Mouse (Mus musculus): ENCODE measurements around the gene R3hdm2. TPM values are rescaled to one million over a fixed set of nuclear protein-coding genes. Genes with fewer than 3 reads are reported as not detected.

The R3hdm2 gene
- polyA plus RNA-seq, 1 experiment from 2014 or later, result 18.3 TPM

DNA sequence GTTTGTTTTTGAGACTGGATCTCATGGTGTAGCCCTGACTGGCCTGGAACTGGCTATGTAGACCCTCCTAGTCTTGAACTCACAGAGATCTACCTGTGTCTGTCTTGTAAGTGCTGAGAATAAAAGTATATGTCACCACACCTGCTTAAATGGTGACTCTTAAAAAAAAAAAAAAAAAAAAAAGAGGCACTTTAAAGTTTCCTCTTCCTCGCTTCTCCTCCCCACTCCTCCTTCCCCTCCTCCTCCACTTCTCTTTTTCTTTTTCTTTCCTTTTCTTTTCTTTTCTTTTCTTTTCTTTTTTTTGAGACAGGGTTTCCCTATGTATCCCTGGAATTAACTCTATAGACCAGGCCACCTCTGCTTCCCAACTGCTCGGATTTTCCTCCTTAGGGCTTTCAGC is 9.1 kb upstream of the R3hdm2 start:
- no peak for ATAC-seq
- Histone ChIP-seq H3K9ac (ENCODE audit: low read depth, low read length) (no peak overlapping the region), H3K27ac (ENCODE audit: low read length) (no peak overlapping the region), H3K4me1 (ENCODE audit: control insufficient read depth, insufficient read depth, low read length) (no peaks in the 10 kb centered on the region), H3K36me3 (ENCODE audit: control insufficient read depth, insufficient read depth, low read length) (no peaks in the 10 kb centered on the region), H3K9me3 (ENCODE audit: control insufficient read depth, low read length) (no peaks in the 10 kb centered on the region), H3K27me3 (replicated peaks; ENCODE audit: control insufficient read depth, insufficient read depth, low read length) (no peaks in the 10 kb centered on the region), H3K4me2 (ENCODE audit: low read depth, low read length) (no peak overlapping the region), H3K4me3 (ENCODE audit: low read length) (no peak overlapping the region)
- WGBS, result 61% methylated on average over 2 of the region's 2 CpGs

GRCm38 (mm10) chr10:127377700-127378099 is 2.4 kb upstream of the R3hdm2 start:
- no peak for ATAC-seq
- no peaks in the 10 kb centered on the region for H3K9me3 ChIP-seq (ENCODE audit: control insufficient read depth, low read length)
- no peak overlapping the region for H3K9ac ChIP-seq (ENCODE audit: low read depth, low read length)

GRCm38 (mm10) chr10:127379654-127380053 is 473 bp upstream of the R3hdm2 start:
- peak overlapping the region; percentile 75 for H3K4me3 ChIP-seq (ENCODE audit: low read length)
- H3K4me1 ChIP-seq (ENCODE audit: control insufficient read depth, insufficient read depth, low read length), result peaks cover 10% of the 10 kb centered on the region
- H3K36me3 ChIP-seq (ENCODE audit: control insufficient read depth, insufficient read depth, low read length), result no peaks in the 10 kb centered on the region
- H3K9ac ChIP-seq (ENCODE audit: low read depth, low read length), result peak overlapping the region; percentile 88
- peak overlapping the region; percentile 94 for H3K27ac ChIP-seq (ENCODE audit: low read length)
- H3K9me3 ChIP-seq (ENCODE audit: control insufficient read depth, low read length), result no peaks in the 10 kb centered on the region
- no peak for ATAC-seq
- H3K27me3 ChIP-seq (replicated peaks; ENCODE audit: control insufficient read depth, insufficient read depth, low read length), result no peaks in the 10 kb centered on the region
- H3K4me2 ChIP-seq (ENCODE audit: low read depth, low read length), result peak overlapping the region; percentile 83
- 89% methylated on average over 8 of the region's 8 CpGs for WGBS

More at GRCm38 (mm10) chr10:127377700-127378099, 2.4 kb upstream of the R3hdm2 start:
- WGBS, result 55% methylated on average over 3 of the region's 3 CpGs
- Histone ChIP-seq H3K27ac (ENCODE audit: low read length) (no peak overlapping the region), H3K4me1 (ENCODE audit: control insufficient read depth, insufficient read depth, low read length) (peaks cover 8% of the 10 kb centered on the region), H3K36me3 (ENCODE audit: control insufficient read depth, insufficient read depth, low read length) (no peaks in the 10 kb centered on the region), H3K27me3 (replicated peaks; ENCODE audit: control insufficient read depth, insufficient read depth, low read length) (no peaks in the 10 kb centered on the region), H3K4me2 (ENCODE audit: low read depth, low read length) (no peak overlapping the region), H3K4me3 (ENCODE audit: low read length) (no peak overlapping the region)

DNA sequence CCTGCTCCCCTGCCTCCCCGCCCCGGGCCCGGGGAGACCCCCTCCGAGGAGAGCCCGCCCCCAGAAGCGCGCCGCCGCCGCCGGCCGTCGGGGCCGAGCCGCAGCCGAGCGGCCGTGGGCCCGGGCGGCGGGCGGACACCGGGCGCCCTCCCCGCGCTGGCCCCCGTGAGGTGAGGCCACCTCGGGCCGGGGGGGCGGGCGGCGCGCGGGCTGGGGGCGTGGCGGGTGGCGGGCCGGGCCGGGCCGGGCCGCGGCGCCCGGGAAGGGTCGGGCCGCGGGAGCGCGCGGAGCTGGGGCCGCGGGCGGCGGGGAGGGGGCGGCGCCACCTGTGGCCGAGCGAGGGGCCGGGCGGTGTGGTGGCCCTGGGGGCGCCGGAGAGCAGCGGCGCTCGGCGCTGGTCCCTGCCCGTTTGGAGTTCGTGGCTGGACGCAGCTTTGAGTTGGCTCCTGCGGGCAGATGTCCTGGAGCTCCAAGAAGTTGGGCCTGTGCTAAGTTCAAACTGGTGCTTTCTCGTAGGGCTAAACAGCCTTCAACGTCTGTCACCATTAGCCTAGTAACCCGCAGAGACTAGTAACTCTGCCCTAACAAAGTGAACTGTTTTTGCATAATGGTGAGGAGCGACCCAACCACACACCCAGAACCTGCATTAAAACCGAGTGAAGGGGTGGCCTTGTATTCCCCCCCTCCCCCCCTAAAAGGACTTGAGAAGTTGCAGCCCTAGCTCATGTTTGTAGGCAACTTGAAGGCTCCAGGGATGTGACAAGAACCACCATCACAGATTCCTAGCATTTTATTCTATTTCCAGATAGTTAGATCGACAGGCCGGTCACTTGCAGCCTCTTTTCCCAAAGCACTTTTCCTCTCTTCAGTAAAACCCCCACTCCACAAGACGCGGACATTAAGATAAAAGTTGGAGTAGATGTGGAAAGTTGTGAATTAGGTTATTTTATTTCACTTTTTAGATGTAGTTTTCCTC is 928 bp downstream of the R3hdm2 start:
- peak; percentile 83 for ATAC-seq

DNA sequence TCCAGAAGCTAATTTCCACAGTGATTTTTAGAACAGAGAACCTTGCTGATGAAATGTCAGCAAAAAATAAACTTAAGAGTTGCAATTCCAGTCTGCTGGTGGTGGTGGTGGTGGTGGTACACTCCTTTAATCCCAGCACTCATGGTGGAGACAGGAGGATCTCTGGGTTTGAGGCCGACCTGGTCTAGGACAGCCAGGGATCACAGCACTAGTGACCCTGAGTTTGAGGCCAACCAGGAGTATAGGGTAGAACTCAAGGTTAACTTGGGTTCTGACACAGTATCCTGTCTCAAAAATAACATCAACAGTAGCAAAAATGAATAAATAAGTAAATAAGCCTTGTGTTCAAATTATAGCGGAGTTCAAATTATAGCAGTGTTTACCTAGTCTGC is 1.6 kb downstream of the R3hdm2 start:
- Histone ChIP-seq H3K4me1 (ENCODE audit: control insufficient read depth, insufficient read depth, low read length) (peaks cover 16% of the 10 kb centered on the region), H3K36me3 (ENCODE audit: control insufficient read depth, insufficient read depth, low read length) (no peaks in the 10 kb centered on the region), H3K9ac (ENCODE audit: low read depth, low read length) (peak overlapping the region; percentile 88; the same call in 1 of the 2 replicates), H3K27ac (ENCODE audit: low read length) (peak overlapping the region; percentile 94; the same call in 1 of the 2 replicates), H3K4me3 (ENCODE audit: low read length) (peak overlapping the region; percentile 75), H3K9me3 (ENCODE audit: control insufficient read depth, low read length) (no peaks in the 10 kb centered on the region), H3K27me3 (replicated peaks; ENCODE audit: control insufficient read depth, insufficient read depth, low read length) (no peaks in the 10 kb centered on the region), H3K4me2 (ENCODE audit: low read depth, low read length) (peak overlapping the region; percentile 73)
- 51% methylated on average over 2 of the region's 2 CpGs for WGBS
- no peak for ATAC-seq

More for the DNA sequence above, 928 bp downstream of the R3hdm2 start:
- no peaks in the 10 kb centered on the region for H3K36me3 ChIP-seq (ENCODE audit: control insufficient read depth, insufficient read depth, low read length)
- H3K4me1 ChIP-seq (ENCODE audit: control insufficient read depth, insufficient read depth, low read length), result peaks cover 16% of the 10 kb centered on the region
- 2% methylated on average over 40 of the region's 79 CpGs for WGBS
- peak overlapping the region; percentile 75 for H3K4me3 ChIP-seq (ENCODE audit: low read length)
- peak overlapping the region; percentile 73 for H3K4me2 ChIP-seq (ENCODE audit: low read depth, low read length)
- peak overlapping the region; percentile 94 for H3K27ac ChIP-seq (ENCODE audit: low read length)
- H3K27me3 ChIP-seq (replicated peaks; ENCODE audit: control insufficient read depth, insufficient read depth, low read length), result no peaks in the 10 kb centered on the region
- peak overlapping the region; percentile 88 for H3K9ac ChIP-seq (ENCODE audit: low read depth, low read length)
- H3K9me3 ChIP-seq (ENCODE audit: control insufficient read depth, low read length), result no peaks in the 10 kb centered on the region

DNA sequence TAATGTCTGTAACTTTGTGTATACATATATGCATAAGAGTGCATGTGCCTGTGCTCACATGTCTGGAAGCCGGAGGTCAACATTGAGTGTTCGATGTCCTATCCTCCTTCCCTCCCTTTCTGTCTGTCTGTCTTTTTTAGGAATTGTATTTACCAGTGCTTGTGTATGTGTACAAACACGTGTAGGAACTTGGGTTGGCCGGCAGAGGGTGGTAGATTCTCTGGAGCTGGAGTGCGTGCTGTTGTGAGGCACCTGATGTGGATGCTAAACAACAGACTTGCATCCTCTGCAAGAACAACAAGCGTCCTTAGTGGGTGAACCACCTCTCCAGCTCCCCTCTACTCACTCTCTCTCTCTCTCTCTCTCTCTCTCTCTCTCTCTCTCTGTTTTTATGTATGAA is 11.6 kb downstream of the R3hdm2 start:
- Histone ChIP-seq H3K27ac (ENCODE audit: low read length) (no peak overlapping the region), H3K36me3 (ENCODE audit: control insufficient read depth, insufficient read depth, low read length) (no peaks in the 10 kb centered on the region; the same call in 1 of the 2 replicates), H3K9me3 (ENCODE audit: control insufficient read depth, low read length) (no peaks in the 10 kb centered on the region), H3K27me3 (replicated peaks; ENCODE audit: control insufficient read depth, insufficient read depth, low read length) (no peaks in the 10 kb centered on the region), H3K4me2 (ENCODE audit: low read depth, low read length) (no peak overlapping the region), H3K4me3 (ENCODE audit: low read length) (no peak overlapping the region), H3K9ac (ENCODE audit: low read depth, low read length) (no peak overlapping the region), H3K4me1 (ENCODE audit: control insufficient read depth, insufficient read depth, low read length) (no peaks in the 10 kb centered on the region)
- ATAC-seq, result no peak
- WGBS, result 83% methylated on average over 6 of the region's 6 CpGs

DNA sequence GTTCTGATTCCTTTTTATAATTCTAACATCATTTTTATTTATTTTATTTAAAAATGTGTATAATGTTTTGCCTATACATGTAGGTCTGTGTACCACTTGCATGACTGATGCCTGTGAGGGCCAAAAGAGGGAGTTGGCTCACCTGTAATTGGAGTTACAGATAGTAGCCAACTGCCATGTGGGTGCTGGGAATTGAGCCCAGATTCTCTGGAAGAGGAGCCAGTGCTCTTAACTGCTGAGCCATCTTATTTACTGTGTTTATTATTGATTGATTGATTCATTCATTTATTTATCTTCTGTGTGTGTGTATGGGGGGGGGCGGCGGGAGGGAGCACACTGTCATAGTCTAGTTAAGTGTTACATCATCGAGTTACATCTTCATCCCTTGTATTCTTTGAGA is 24.6 kb downstream of the R3hdm2 start:
- H3K4me1 ChIP-seq (ENCODE audit: control insufficient read depth, insufficient read depth, low read length), result no peaks in the 10 kb centered on the region
- no peaks in the 10 kb centered on the region for H3K27me3 ChIP-seq (replicated peaks; ENCODE audit: control insufficient read depth, insufficient read depth, low read length)
- 93% methylated on average over 3 of the region's 3 CpGs for WGBS
- no peak for ATAC-seq
- no peak overlapping the region for H3K4me2 ChIP-seq (ENCODE audit: low read depth, low read length)
- no peak overlapping the region for H3K27ac ChIP-seq (ENCODE audit: low read length)
- H3K9me3 ChIP-seq (ENCODE audit: control insufficient read depth, low read length), result no peaks in the 10 kb centered on the region
- H3K36me3 ChIP-seq (ENCODE audit: control insufficient read depth, insufficient read depth, low read length), result no peaks in the 10 kb centered on the region
- no peak overlapping the region for H3K9ac ChIP-seq (ENCODE audit: low read depth, low read length)
- no peak overlapping the region for H3K4me3 ChIP-seq (ENCODE audit: low read length)

DNA sequence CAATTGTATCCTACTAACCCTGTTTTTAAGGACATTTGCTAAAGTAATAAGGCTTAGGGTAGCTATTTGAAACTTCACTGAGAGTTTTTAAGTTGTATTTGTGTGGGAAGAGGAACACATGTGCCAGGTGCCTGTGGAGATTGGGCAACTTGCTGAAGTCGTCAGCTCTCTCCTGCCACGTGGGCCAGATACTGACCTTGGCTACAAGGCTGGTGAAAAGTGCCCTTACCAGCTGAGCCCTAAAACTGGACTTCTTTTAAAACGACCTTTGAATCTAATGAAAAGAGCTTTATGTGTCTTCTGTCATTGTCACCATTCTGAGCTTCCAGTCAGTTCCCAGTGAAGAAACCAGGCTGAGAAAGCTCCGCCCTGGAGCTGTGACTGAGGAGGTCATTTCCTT is 27.3 kb downstream of the R3hdm2 start:
- H3K4me2 ChIP-seq (ENCODE audit: low read depth, low read length), result no peak overlapping the region
- H3K9ac ChIP-seq (ENCODE audit: low read depth, low read length), result no peak overlapping the region
- H3K27ac ChIP-seq (ENCODE audit: low read length), result no peak overlapping the region
- H3K27me3 ChIP-seq (replicated peaks; ENCODE audit: control insufficient read depth, insufficient read depth, low read length), result no peaks in the 10 kb centered on the region
- H3K9me3 ChIP-seq (ENCODE audit: control insufficient read depth, low read length), result no peaks in the 10 kb centered on the region
- no peak overlapping the region for H3K4me3 ChIP-seq (ENCODE audit: low read length)
- WGBS, result 68% methylated on average over 4 of the region's 4 CpGs
- no peaks in the 10 kb centered on the region for H3K36me3 ChIP-seq (ENCODE audit: control insufficient read depth, insufficient read depth, low read length)
- ATAC-seq, result no peak
- H3K4me1 ChIP-seq (ENCODE audit: control insufficient read depth, insufficient read depth, low read length), result peaks cover 13% of the 10 kb centered on the region

GRCm38 (mm10) chr10:127412101-127412500 is 32.0 kb downstream of the R3hdm2 start:
- H3K27ac ChIP-seq (ENCODE audit: low read length), result peak overlapping the region; percentile 27; the same call in 1 of the 2 replicates

More at GRCm38 (mm10) chr10:127412101-127412500, 32.0 kb downstream of the R3hdm2 start:
- Histone ChIP-seq H3K9ac (ENCODE audit: low read depth, low read length) (no peak overlapping the region), H3K9me3 (ENCODE audit: control insufficient read depth, low read length) (no peaks in the 10 kb centered on the region), H3K27me3 (replicated peaks; ENCODE audit: control insufficient read depth, insufficient read depth, low read length) (no peaks in the 10 kb centered on the region), H3K4me3 (ENCODE audit: low read length) (no peak overlapping the region), H3K36me3 (ENCODE audit: control insufficient read depth, insufficient read depth, low read length) (no peaks in the 10 kb centered on the region), H3K4me1 (ENCODE audit: control insufficient read depth, insufficient read depth, low read length) (peaks cover 13% of the 10 kb centered on the region), H3K4me2 (ENCODE audit: low read depth, low read length) (no peak overlapping the region)
- WGBS, result 40% methylated on average over 5 of the region's 5 CpGs
- no peak for ATAC-seq

All from intestine, embryonic 16.5 days (tissue).